Mouse (Mus musculus) neural tube, embryonic 13.5 days (tissue): ENCODE measurements at regions not wholly inside any gene's neighbourhood (a gene's known extent, or its start where the extent isn't known, plus 50 kb on each side); places are given as distances from the start of the nearest gene placed in this dataset.

Experiments used
- ATAC-seq: fragments of 200-750 bp; cut with Nextera tagmentation; 2 replicates; pipeline ENCODE4 v1.8.0; 2017; ENCODE audit warnings: low read depth, mild to moderate bottlenecking, moderate TSS enrichment, moderate library complexity
- H3K27ac ChIP-seq: fragments of 300-500 bp; sonication (generic); replicated peaks from 2 replicates; pipeline ENCODE4 v1.5.1; 2015; ENCODE audit warnings: moderate library complexity, mild to moderate bottlenecking, inconsistent platforms
- H3K27me3 ChIP-seq: fragments of 300-500 bp; sonication (generic); 2 replicates; pipeline ENCODE4 v1.6.1; 2015; ENCODE audit warnings: mild to moderate bottlenecking, inconsistent platforms
- H3K36me3 ChIP-seq: fragments of 300-500 bp; sonication (generic); 2 replicates; pipeline ENCODE4 v1.6.1; 2015; ENCODE audit warnings: mild to moderate bottlenecking, inconsistent platforms
- H3K4me1 ChIP-seq: fragments of 300-500 bp; sonication (generic); replicated peaks from 2 replicates; pipeline ENCODE4 v1.6.1; 2015; ENCODE audit warnings: inconsistent platforms
- H3K4me2 ChIP-seq: fragments of 300-500 bp; sonication (generic); 2 replicates; pipeline ENCODE4 v1.6.1; 2015; ENCODE audit warnings: inconsistent platforms, mild to moderate bottlenecking, moderate library complexity
- H3K4me3 ChIP-seq: fragments of 300-500 bp; sonication (generic); 2 replicates; pipeline ENCODE4 v1.5.1; 2015; ENCODE audit warnings: mild to moderate bottlenecking, inconsistent platforms
- H3K9ac ChIP-seq: fragments of 300-500 bp; sonication (generic); 2 replicates; pipeline ENCODE4 v1.6.1; 2015; ENCODE audit warnings: moderate library complexity, mild to moderate bottlenecking, inconsistent platforms
- H3K9me3 ChIP-seq: fragments of 300-500 bp; sonication (generic); 2 replicates; pipeline ENCODE4 v1.6.1; 2016; ENCODE audit warnings: inconsistent platforms
- WGBS: fragments of 180-500 bp; shearing (Covaris S2); methylation state at CpG from one replicate; pipeline ENCODE4 v1.1.7; 2015; 5-methylcytosine and 5-hydroxymethylcytosine counted together

- ATAC-seq, result no peak
- Histone ChIP-seq H3K9me3 (no peaks in the 10 kb centered on the region), H3K27me3 (no peaks in the 10 kb centered on the region), H3K4me3 (no peak overlapping the region), H3K9ac (no peak overlapping the region), H3K4me1 (no peaks in the 10 kb centered on the region; the same call in 1 of the 2 replicates), H3K4me2 (no peak overlapping the region), H3K36me3 (no peaks in the 10 kb centered on the region), H3K27ac (no peak overlapping the region)
- WGBS, result 69% methylated on average over 6 of the region's 6 CpGs
Measured at GRCm38 (mm10) chr19:14225061-14225696, 311.8 kb downstream of the Olfr1505 start.

DNA sequence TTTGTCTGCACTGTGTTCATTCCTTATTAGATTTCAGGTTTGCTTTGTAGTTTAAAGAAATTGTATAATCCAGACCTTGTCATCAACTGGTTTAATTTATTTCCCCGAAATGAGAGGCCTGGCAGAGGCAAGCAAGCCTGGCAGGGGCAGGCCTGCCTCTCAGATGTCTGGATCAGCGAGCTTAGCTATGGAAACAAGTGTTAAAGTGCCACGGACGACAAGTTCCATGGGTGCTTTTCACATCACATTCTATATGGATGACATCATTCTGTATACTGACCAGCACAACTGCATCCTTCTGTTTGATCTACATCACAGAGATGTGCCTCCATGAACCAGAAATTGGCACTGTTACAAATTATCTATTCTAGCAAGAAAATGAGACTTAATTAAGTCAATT, 312.5 kb downstream of the Olfr1505 start:
- H3K27ac ChIP-seq, result no peak overlapping the region
- WGBS, result 60% methylated on average over 4 of the region's 4 CpGs

GRCm38 (mm10) chr19:14226521-14226920, 313.2 kb downstream of the Olfr1505 start:
- no peaks in the 10 kb centered on the region; the same call in 1 of the 2 replicates for H3K4me1 ChIP-seq
- H3K27ac ChIP-seq, result no peak overlapping the region
- no peak for ATAC-seq

More for the DNA sequence above, 312.5 kb downstream of the Olfr1505 start:
- Histone ChIP-seq H3K36me3 (no peaks in the 10 kb centered on the region), H3K4me1 (no peaks in the 10 kb centered on the region; the same call in 1 of the 2 replicates), H3K4me3 (no peak overlapping the region), H3K9ac (no peak overlapping the region), H3K27me3 (no peaks in the 10 kb centered on the region), H3K4me2 (no peak overlapping the region), H3K9me3 (no peaks in the 10 kb centered on the region)
- ATAC-seq, result no peak

GRCm38 (mm10) chr19:14243565-14243964, 330.2 kb downstream of the Olfr1505 start:
- 32% methylated on average over 5 of the region's 5 CpGs for WGBS
- no peak overlapping the region for H3K4me3 ChIP-seq

More at GRCm38 (mm10) chr19:14226521-14226920, 313.2 kb downstream of the Olfr1505 start:
- H3K4me3 ChIP-seq, result no peak overlapping the region
- H3K36me3 ChIP-seq, result no peaks in the 10 kb centered on the region
- no peaks in the 10 kb centered on the region for H3K27me3 ChIP-seq
- H3K9me3 ChIP-seq, result no peaks in the 10 kb centered on the region
- no peak overlapping the region for H3K4me2 ChIP-seq
- no peak overlapping the region for H3K9ac ChIP-seq

DNA sequence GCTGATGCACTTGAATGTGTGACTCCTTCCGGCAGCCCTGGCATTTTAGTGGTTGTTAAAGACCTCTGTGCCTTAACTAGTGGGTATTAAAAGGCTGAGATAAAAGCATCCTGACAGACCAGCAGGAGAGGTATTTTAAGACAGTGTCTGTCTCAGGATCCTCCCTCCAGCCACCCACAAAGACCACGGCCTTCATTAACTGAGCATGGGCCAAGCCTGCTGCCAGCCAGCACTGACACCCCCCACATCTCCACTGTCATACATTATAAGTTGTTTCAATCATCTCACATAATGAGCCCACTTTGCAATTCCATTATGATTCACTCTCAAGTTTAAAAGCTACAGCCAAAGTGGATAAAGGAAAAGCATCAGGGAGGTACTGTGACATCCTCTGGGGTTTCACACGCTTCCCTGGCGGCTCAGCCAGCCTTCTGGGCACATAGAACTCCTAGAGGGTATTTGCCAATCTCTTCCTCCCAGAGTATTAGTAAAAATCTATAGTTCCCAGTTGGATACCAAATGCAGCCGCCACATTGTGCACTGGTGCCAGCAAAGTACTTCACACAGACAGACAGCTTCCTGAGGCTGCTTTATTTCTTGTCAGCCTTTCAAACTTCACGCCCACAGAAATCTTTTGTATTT, 333.8 kb downstream of the Olfr1505 start:
- Histone ChIP-seq H3K9me3 (no peaks in the 10 kb centered on the region), H3K27me3 (no peaks in the 10 kb centered on the region), H3K36me3 (no peaks in the 10 kb centered on the region), H3K4me1 (peaks cover 26% of the 10 kb centered on the region), H3K4me3 (no peak overlapping the region), H3K27ac (peak overlapping the region; percentile 42; the same call in 1 of the 2 replicates), H3K9ac (no peak overlapping the region), H3K4me2 (no peak overlapping the region)
- 44% methylated on average over 6 of the region's 6 CpGs for WGBS
- peak; percentile 51; the same call in 1 of the 2 replicates for ATAC-seq

More at GRCm38 (mm10) chr19:14243565-14243964, 330.2 kb downstream of the Olfr1505 start:
- Histone ChIP-seq H3K9me3 (no peaks in the 10 kb centered on the region), H3K27me3 (no peaks in the 10 kb centered on the region), H3K36me3 (no peaks in the 10 kb centered on the region), H3K9ac (no peak overlapping the region), H3K4me1 (peaks cover 54% of the 10 kb centered on the region), H3K4me2 (no peak overlapping the region), H3K27ac (no peak overlapping the region)
- ATAC-seq, result no peak

- Histone ChIP-seq H3K4me2 (no peak overlapping the region), H3K36me3 (no peaks in the 10 kb centered on the region), H3K27me3 (no peaks in the 10 kb centered on the region), H3K9me3 (no peaks in the 10 kb centered on the region), H3K27ac (0 out of 2 replicates have a peak overlapping the region, but pooled peaks have one; percentile 34), H3K9ac (no peak overlapping the region), H3K4me3 (no peak overlapping the region), H3K4me1 (peaks cover 23% of the 10 kb centered on the region)
- WGBS, result 15% methylated on average over 1 of the region's 1 CpGs
- ATAC-seq, result no peak; the same call in 1 of the 2 replicates
Measured at GRCm38 (mm10) chr19:14247979-14248378, 334.6 kb downstream of the Olfr1505 start.

GRCm38 (mm10) chr19:14258621-14259051, 339.2 kb downstream of the Tle4 start:
- no peak overlapping the region for H3K27ac ChIP-seq
- no peaks in the 10 kb centered on the region for H3K36me3 ChIP-seq
- no peaks in the 10 kb centered on the region for H3K9me3 ChIP-seq
- 0 out of 2 replicates have a peak overlapping the region, but pooled peaks have one; percentile 1 for H3K4me2 ChIP-seq
- H3K27me3 ChIP-seq, result no peaks in the 10 kb centered on the region
- no peak; the same call in 1 of the 2 replicates for ATAC-seq
- H3K4me3 ChIP-seq, result no peak overlapping the region
- H3K4me1 ChIP-seq, result peaks cover 11% of the 10 kb centered on the region
- 31% methylated on average over 5 of the region's 5 CpGs for WGBS
- H3K9ac ChIP-seq, result no peak overlapping the region

DNA sequence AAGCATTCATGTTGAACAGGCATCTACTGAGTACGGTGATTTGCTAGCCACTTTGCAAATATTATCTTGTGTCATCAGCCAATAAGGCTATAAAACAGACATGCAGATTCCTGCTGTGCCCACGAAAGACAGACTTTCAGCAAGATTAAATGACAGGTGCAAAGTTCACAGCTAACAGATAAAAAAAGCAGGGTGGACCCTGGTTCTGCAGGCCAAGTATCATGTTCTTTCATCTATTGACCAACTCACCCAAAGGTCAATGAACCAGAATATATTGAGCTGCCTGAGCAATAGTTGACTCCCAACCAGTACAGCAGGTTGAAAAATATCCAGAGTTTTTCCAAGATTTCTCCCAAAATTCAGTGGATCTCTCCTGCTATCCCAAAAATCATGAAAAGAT, 338.6 kb downstream of the Tle4 start:
- no peak overlapping the region for H3K27ac ChIP-seq
- H3K4me3 ChIP-seq, result no peak overlapping the region
- no peak for ATAC-seq
- 27% methylated on average over 2 of the region's 2 CpGs for WGBS
- H3K27me3 ChIP-seq, result no peaks in the 10 kb centered on the region
- peaks cover 11% of the 10 kb centered on the region for H3K4me1 ChIP-seq
- 0 out of 2 replicates have a peak overlapping the region, but pooled peaks have one; percentile 1 for H3K4me2 ChIP-seq
- no peaks in the 10 kb centered on the region for H3K36me3 ChIP-seq
- no peaks in the 10 kb centered on the region for H3K9me3 ChIP-seq
- H3K9ac ChIP-seq, result no peak overlapping the region

DNA sequence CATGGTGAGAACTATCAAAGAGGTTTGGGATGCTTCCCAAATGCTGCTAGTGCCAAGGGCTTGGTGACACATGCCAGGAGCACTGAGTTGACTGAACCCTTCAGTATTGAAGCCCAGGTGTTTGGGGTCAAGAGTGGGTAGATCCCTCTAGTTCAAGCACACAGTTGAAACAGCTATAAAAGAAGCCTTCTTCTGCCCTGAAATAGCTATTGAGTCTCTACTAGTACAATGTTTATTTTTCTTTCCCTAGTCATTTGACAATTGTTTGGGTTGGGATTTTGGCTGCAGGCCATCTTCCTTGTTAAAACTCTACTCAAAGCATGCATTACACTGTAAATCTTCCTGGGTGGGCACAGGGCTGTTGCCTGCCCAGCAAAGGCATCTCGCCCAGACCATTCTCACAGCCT, 308.5 kb downstream of the Tle4 start:
- H3K27me3 ChIP-seq, result no peaks in the 10 kb centered on the region
- no peak overlapping the region for H3K4me2 ChIP-seq
- ATAC-seq, result no peak
- no peaks in the 10 kb centered on the region for H3K36me3 ChIP-seq
- H3K27ac ChIP-seq, result no peak overlapping the region
- no peaks in the 10 kb centered on the region for H3K9me3 ChIP-seq
- no peaks in the 10 kb centered on the region; the same call in 1 of the 2 replicates for H3K4me1 ChIP-seq
- no peak overlapping the region for H3K9ac ChIP-seq
- 67% methylated on average over 1 of the region's 1 CpGs for WGBS
- no peak overlapping the region for H3K4me3 ChIP-seq

- H3K4me3 ChIP-seq, result no peak overlapping the region
- no peaks in the 10 kb centered on the region for H3K9me3 ChIP-seq
- no peak overlapping the region for H3K4me2 ChIP-seq
- no peaks in the 10 kb centered on the region; the same call in 1 of the 2 replicates for H3K4me1 ChIP-seq
- no peak overlapping the region for H3K27ac ChIP-seq
- no peaks in the 10 kb centered on the region for H3K36me3 ChIP-seq
- no peaks in the 10 kb centered on the region for H3K27me3 ChIP-seq
- WGBS, result 89% methylated on average over 6 of the region's 6 CpGs
- H3K9ac ChIP-seq, result no peak overlapping the region
- ATAC-seq, result 0 out of 2 replicates have a peak, but pooled peaks have one; percentile 50
Measured at GRCm38 (mm10) chr19:14290911-14291310, 306.9 kb downstream of the Tle4 start.

GRCm38 (mm10) chr19:14293172-14293571, 304.7 kb downstream of the Tle4 start:
- Histone ChIP-seq H3K4me1 (no peaks in the 10 kb centered on the region; the same call in 1 of the 2 replicates), H3K9me3 (no peaks in the 10 kb centered on the region), H3K27ac (no peak overlapping the region), H3K36me3 (no peaks in the 10 kb centered on the region), H3K4me3 (no peak overlapping the region), H3K27me3 (no peaks in the 10 kb centered on the region), H3K4me2 (no peak overlapping the region), H3K9ac (no peak overlapping the region)
- no peak for ATAC-seq
- WGBS, result 63% methylated on average over 3 of the region's 3 CpGs

DNA sequence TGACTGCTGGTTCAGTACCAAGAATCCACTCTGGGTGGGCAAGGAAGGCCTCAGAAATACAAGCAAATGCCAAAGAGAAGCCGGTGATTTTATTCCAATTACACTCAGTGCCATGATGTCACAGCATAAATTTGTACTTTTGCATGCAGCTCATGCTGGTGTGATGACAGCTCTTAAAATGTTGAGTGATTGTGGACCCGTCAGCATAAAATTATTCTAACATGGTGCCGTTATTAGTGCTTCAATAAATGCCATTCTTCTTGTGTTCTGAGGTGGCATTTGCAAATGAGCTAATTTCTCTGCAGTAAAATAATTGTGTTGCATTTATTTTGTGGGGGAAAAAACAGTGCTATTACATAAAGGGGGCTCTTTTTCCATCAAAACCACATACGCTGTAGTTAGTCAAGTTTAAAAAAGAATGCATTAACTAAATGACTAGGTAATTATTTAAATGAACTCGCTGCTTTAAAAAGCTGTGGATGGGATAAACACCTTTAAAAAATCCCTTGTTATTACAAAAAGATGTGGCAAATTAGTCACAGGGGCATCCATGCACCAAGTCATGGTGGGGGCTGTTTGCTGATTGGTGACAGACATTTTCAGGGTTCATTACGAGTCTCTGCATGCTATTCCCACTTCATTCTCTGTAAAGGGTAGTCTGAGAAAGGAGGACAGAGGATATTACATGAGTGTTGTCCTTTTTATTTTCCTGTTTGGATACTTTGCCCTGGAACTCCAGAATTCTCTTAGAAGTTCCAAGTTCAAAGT, 296.5 kb downstream of the Tle4 start:
- no peaks in the 10 kb centered on the region for H3K4me1 ChIP-seq
- ATAC-seq, result no peak
- no peaks in the 10 kb centered on the region for H3K9me3 ChIP-seq
- H3K36me3 ChIP-seq, result no peaks in the 10 kb centered on the region
- H3K9ac ChIP-seq, result no peak overlapping the region
- H3K27me3 ChIP-seq, result no peaks in the 10 kb centered on the region
- no peak overlapping the region for H3K4me2 ChIP-seq
- 60% methylated on average over 6 of the region's 6 CpGs for WGBS
- no peak overlapping the region for H3K4me3 ChIP-seq
- H3K27ac ChIP-seq, result 0 out of 2 replicates have a peak overlapping the region, but pooled peaks have one; percentile 24
